Mouse (Mus musculus): Measurements from ENCODE around the gene Lmntd1.

DNA sequence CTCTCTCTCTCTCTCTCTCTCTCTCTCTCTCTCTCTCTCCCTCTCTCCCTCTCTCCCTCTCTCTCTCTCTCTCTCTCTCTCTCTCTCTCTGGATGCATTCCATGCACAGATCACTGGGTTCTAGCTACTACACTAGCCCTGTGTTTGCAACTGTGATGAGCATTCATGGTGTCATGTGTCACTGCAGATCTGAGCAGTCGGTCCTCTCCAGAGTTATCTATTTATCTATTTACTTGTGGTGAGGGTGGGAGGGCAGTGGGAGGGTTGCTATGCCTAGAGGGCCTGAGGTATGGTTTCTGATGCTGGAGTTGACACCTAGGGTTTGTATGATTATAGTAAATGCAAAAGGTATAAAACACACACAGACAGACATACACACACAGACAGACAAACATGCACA is 261.4 kb downstream of the Lmntd1 start:
- TF ChIP-seq POLR2A (IDR thresholded peaks at IDR 0.05; ENCODE audit: control insufficient read depth, extremely low read depth, insufficient read depth, low read length, poor library complexity) (no peak), CTCF (IDR thresholded peaks at IDR 0.05; ENCODE audit: borderline replicate concordance, control insufficient read depth, extremely low read depth, insufficient read depth, low read length, poor library complexity) (no peak)
